Mouse (Mus musculus) MEL (cell line): ENCODE results near the gene Ror1. TPM values are rescaled to one million over a fixed set of nuclear protein-coding genes. Genes with fewer than 3 reads are reported as not detected.

ENCODE experiments used
- DNase-seq: peaks from one replicate; pipeline ENCODE4 v3.0.0; 2011; ENCODE audit warnings: low read depth, low spot score
- H3K27ac ChIP-seq: 2 replicates; pipeline ENCODE4 v1.5.1; 2012; ENCODE audit warnings: low read depth, mild to moderate bottlenecking, control low read depth, low read length, moderate library complexity; ENCODE audit not compliant: control insufficient read depth
- H3K27me3 ChIP-seq, 2 experiments: fragments of 150-350 bp in 1 of 2; sonication (generic) in 1 of 2; 2 replicates each; pipeline ENCODE4 v1.6.1; 2012; ENCODE audit warnings: low read length in 2 of 2, mild to moderate bottlenecking in 2 of 2, improper control_type of control experiment in 1 of 2, moderate library complexity in 1 of 2; ENCODE audit not compliant: insufficient read depth in 2 of 2, control insufficient read depth in 1 of 2
- H3K36me3 ChIP-seq, 2 experiments: 2 replicates each; pipeline ENCODE4 v1.6.1; 2012 to 2014; ENCODE audit warnings: low read length in 2 of 2, improper control_type of control experiment in 1 of 2, inconsistent platforms in 1 of 2, mild to moderate bottlenecking in 1 of 2; ENCODE audit not compliant: insufficient read depth in 2 of 2, control insufficient read depth in 1 of 2
- H3K4me1 ChIP-seq, 2 experiments: fragments of 150-350 bp in 1 of 2; sonication (generic) in 1 of 2; 2 replicates each; pipeline ENCODE4 v1.6.1; 2012; ENCODE audit warnings: low read length in 2 of 2, improper control_type of control experiment in 1 of 2, mild to moderate bottlenecking in 1 of 2; ENCODE audit not compliant: insufficient read depth in 2 of 2, control insufficient read depth in 1 of 2
- H3K4me3 ChIP-seq, 2 experiments: fragments of 150-350 bp in 1 of 2; sonication (generic) in 1 of 2; 2 replicates each; pipeline ENCODE4 v1.5.1; 2012; ENCODE audit warnings: low read depth in 2 of 2, low read length in 2 of 2, mild to moderate bottlenecking in 2 of 2, moderate library complexity in 2 of 2, control low read depth in 1 of 2, improper control_type of control experiment in 1 of 2; ENCODE audit not compliant: control insufficient read depth in 1 of 2, insufficient read depth in 1 of 2
- H3K79me2 ChIP-seq: 2 replicates; pipeline ENCODE4 v1.6.1; 2012; ENCODE audit warnings: mild to moderate bottlenecking, low read length, moderate library complexity; ENCODE audit not compliant: control insufficient read depth, poor library complexity, insufficient read depth
- H3K9ac ChIP-seq: 2 replicates; pipeline ENCODE4 v1.6.1; 2012; ENCODE audit warnings: low read depth, mild to moderate bottlenecking, control low read depth, low read length, moderate library complexity; ENCODE audit not compliant: control insufficient read depth, poor library complexity, severe bottlenecking
- H3K9me3 ChIP-seq: fragments of 150-350 bp; sonication (generic); replicated peaks from 2 replicates; pipeline ENCODE4 v1.6.1; 2012; ENCODE audit warnings: mild to moderate bottlenecking, low read length, improper control_type of control experiment, moderate library complexity; ENCODE audit not compliant: insufficient read depth
- CHD1 ChIP-seq: IDR thresholded peaks from 2 replicates; pipeline ENCODE4 v1.6.1; 2012; ENCODE audit warnings: low read depth, mild to moderate bottlenecking, inconsistent platforms, low read length, improper control_type of control experiment
- ELF1 ChIP-seq: IDR thresholded peaks from 2 replicates; pipeline ENCODE4 v1.6.1; 2014; ENCODE audit warnings: low read depth, mild to moderate bottlenecking, inconsistent platforms, low read length, improper control_type of control experiment, moderate library complexity
- GABPA ChIP-seq: IDR thresholded peaks from 2 replicates; pipeline ENCODE4 v1.6.1; 2012; ENCODE audit warnings: low read depth, mild to moderate bottlenecking, inconsistent platforms, low read length, improper control_type of control experiment, moderate library complexity
- GATA1 ChIP-seq: IDR thresholded peaks from 2 replicates; pipeline ENCODE4 v1.6.1; 2011; ENCODE audit warnings: low read depth, low read length, improper control_type of control experiment
- HCFC1 ChIP-seq: IDR thresholded peaks from 2 replicates; pipeline ENCODE4 v1.6.1; 2012; ENCODE audit warnings: low read depth, mild to moderate bottlenecking, inconsistent platforms, low read length, improper control_type of control experiment, moderate library complexity
- MAFK ChIP-seq: IDR thresholded peaks from 2 replicates; pipeline ENCODE4 v1.6.1; 2011; ENCODE audit warnings: low read depth, mild to moderate bottlenecking, low read length, improper control_type of control experiment, borderline replicate concordance
- MAX ChIP-seq: IDR thresholded peaks from 2 replicates; pipeline ENCODE4 v1.6.1; 2011; ENCODE audit warnings: low read length, improper control_type of control experiment
- MXI1 ChIP-seq: IDR thresholded peaks from 2 replicates; pipeline ENCODE4 v1.6.1; 2011; ENCODE audit warnings: mild to moderate bottlenecking, low read depth, low read length, improper control_type of control experiment
- MYC ChIP-seq: IDR thresholded peaks from 2 replicates; pipeline ENCODE4 v1.6.1; 2011; ENCODE audit warnings: low read depth, mild to moderate bottlenecking, low read length, improper control_type of control experiment, moderate library complexity
- POLR2AphosphoS2 ChIP-seq: IDR thresholded peaks from 2 replicates; pipeline ENCODE4 v1.6.1; 2011; ENCODE audit warnings: low read length, improper control_type of control experiment
- POLR2AphosphoS5 ChIP-seq: IDR thresholded peaks from 2 replicates; pipeline ENCODE4 v1.6.1; 2012; ENCODE audit warnings: low read depth, borderline replicate concordance, mild to moderate bottlenecking, inconsistent platforms, low read length, moderate library complexity, mixed read lengths
- SIN3A ChIP-seq: IDR thresholded peaks from 2 replicates; pipeline ENCODE4 v1.6.1; 2012; ENCODE audit warnings: low read length, improper control_type of control experiment, inconsistent platforms
- TBP ChIP-seq: IDR thresholded peaks from 2 replicates; pipeline ENCODE4 v1.8.0; 2011; ENCODE audit warnings: low read depth, low read length, improper control_type of control experiment
- TCF12 ChIP-seq: IDR thresholded peaks from 2 replicates; pipeline ENCODE4 v1.6.1; 2014; ENCODE audit warnings: low read depth, mild to moderate bottlenecking, inconsistent platforms, low read length, improper control_type of control experiment, moderate library complexity
- UBTF ChIP-seq: IDR thresholded peaks from 2 replicates; pipeline ENCODE4 v1.6.1; 2012; ENCODE audit warnings: low read depth, mild to moderate bottlenecking, inconsistent platforms, low read length, improper control_type of control experiment, moderate library complexity, borderline replicate concordance; ENCODE audit not compliant: insufficient read depth
- USF1 ChIP-seq: IDR thresholded peaks from 2 replicates; pipeline ENCODE4 v1.6.1; 2014; ENCODE audit warnings: low read depth, mild to moderate bottlenecking, inconsistent platforms, low read length, improper control_type of control experiment, moderate library complexity
- ZMIZ1 ChIP-seq: IDR thresholded peaks from 2 replicates; pipeline ENCODE4 v1.6.1; 2012; ENCODE audit warnings: low read depth, mild to moderate bottlenecking, inconsistent platforms, low read length, improper control_type of control experiment, moderate library complexity
- ZNF384 ChIP-seq: IDR thresholded peaks from 2 replicates; pipeline ENCODE4 v1.6.1; 2012; ENCODE audit warnings: low read depth, mild to moderate bottlenecking, inconsistent platforms, low read length, improper control_type of control experiment
- polyA plus RNA-seq, 2 experiments: library from polyadenylated mRNA; stranded (reverse) in 1 of 2; unstranded in 1 of 2; fragments of >175 nt in 1 of 2; fragments of >200 nt in 1 of 2; gene quantifications; 2 replicates each; pipeline versions ENCODE4 v1.2.1 to v1.2.4; 2012; ENCODE audit warnings: low replicate concordance in 2 of 2, low read depth in 1 of 2; ENCODE audit not compliant: insufficient read length in 2 of 2, insufficient read depth in 1 of 2, missing spikeins in 1 of 2
- total RNA-seq: library from RNA; depleted of rRNA; stranded (reverse); fragments of 300-350 nt; gene quantifications from 2 replicates; pipeline ENCODE4 v1.2.3, GENCODE M21; 2012

Ror1 gene
- total and polyA plus RNA-seq, 3 experiments = not detected

GRCm38 (mm10) chr4:100398079-100398478, 302.5 kb downstream of the Ror1 start:
- no peak for DNase-seq
- no peaks in the 10 kb centered on the region for H3K36me3 ChIP-seq
- no peaks in the 10 kb centered on the region for H3K79me2 ChIP-seq
- no peaks in the 10 kb centered on the region for H3K27me3 ChIP-seq
- TF ChIP-seq MYC (no peak), GABPA (no peak), USF1 (no peak), HCFC1 (no peak), TCF12 (no peak), POLR2AphosphoS2 (no peak), UBTF (no peak), ELF1 (no peak), ZNF384 (no peak), CHD1 (no peak), MAFK (no peak), POLR2AphosphoS5 (no peak), SIN3A (no peak), MXI1 (no peak), TBP (no peak)
- H3K9ac ChIP-seq = no peak overlapping the region
- H3K4me1 ChIP-seq = no peaks in the 10 kb centered on the region
- no peak overlapping the region for H3K4me3 ChIP-seq
- H3K9me3 ChIP-seq = no peaks in the 10 kb centered on the region
- H3K27ac ChIP-seq = no peak overlapping the region

- no peaks in the 10 kb centered on the region for H3K79me2 ChIP-seq
Measured at GRCm38 (mm10) chr4:100401078-100401477, 305.5 kb downstream of the Ror1 start.

More at GRCm38 (mm10) chr4:100401078-100401477, 305.5 kb downstream of the Ror1 start:
- no peaks in the 10 kb centered on the region for H3K36me3 ChIP-seq
- H3K4me3 ChIP-seq = no peak overlapping the region
- TF ChIP-seq POLR2AphosphoS5 (no peak), MAX (no peak), GABPA (no peak), GATA1 (no peak), ZMIZ1 (no peak)
- H3K27me3 ChIP-seq = no peaks in the 10 kb centered on the region
- H3K4me1 ChIP-seq = no peaks in the 10 kb centered on the region
- H3K9ac ChIP-seq = no peak overlapping the region
- DNase-seq = no peak
- no peaks in the 10 kb centered on the region for H3K9me3 ChIP-seq
- H3K27ac ChIP-seq = no peak overlapping the region
